In genomic region chr8:79658715-79659114, GRCm38 (mm10) we compare ENCODE assay signal across 3 mouse cellular contexts. TPM values are rescaled to one million over a fixed set of nuclear protein-coding genes. Genes with fewer than 3 reads are reported as not detected.
DNase-seq lines count a peak whose midpoint lies in the region; TF ChIP-seq lines count a peak whose summit lies in the region.
"Not testable (repeated sequence)": the region's sequence is repeated elsewhere in the genome, so short reads cannot be mapped to it uniquely, and the experiment has no call there.

No protein-coding gene starts in this region.

- not testable (repeated sequence) for H3K27me3 ChIP-seq in CH12.LX (replicated peaks); MEL (ENCODE audit: control insufficient read depth in 1 of 2, insufficient read depth in 2 of 2, low read length in 2 of 2)

- not testable (repeated sequence) for H3K4me3 ChIP-seq in CH12.LX (replicated peaks in 1 of 3; ENCODE audit: low read depth in 2 of 3, low read length in 2 of 3, poor library complexity in 1 of 3); ES-E14 (ENCODE audit: insufficient read depth in 1 of 2, low read depth in 1 of 2, low read length in 2 of 2, poor library complexity in 1 of 2, severe bottlenecking in 1 of 2); MEL (ENCODE audit: control insufficient read depth in 1 of 2, insufficient read depth in 1 of 2, low read depth in 2 of 2, low read length in 2 of 2)

- not testable (repeated sequence) for H3K9ac ChIP-seq in CH12.LX (ENCODE audit: insufficient read depth, low read depth); ES-E14 (ENCODE audit: insufficient read depth, low read depth, low read length, poor library complexity, severe bottlenecking); MEL (ENCODE audit: control insufficient read depth, low read depth, low read length, poor library complexity, severe bottlenecking)

- H3K9me3 ChIP-seq in CH12.LX (replicated peaks; ENCODE audit: low read length); ES-E14 (ENCODE audit: control insufficient read depth, insufficient read depth, low read depth, low read length); MEL (replicated peaks; ENCODE audit: insufficient read depth, low read length): not testable (repeated sequence)

- not testable (repeated sequence) for H3K4me2 ChIP-seq in CH12.LX (ENCODE audit: insufficient read depth, low read depth, poor library complexity, severe bottlenecking)

- DNase-seq in CH12.LX (ENCODE audit: extremely low read depth); ES-E14 (ENCODE audit: low read depth, low spot score); MEL (ENCODE audit: low read depth, low spot score): not testable (repeated sequence)

- H3K4me1 ChIP-seq in CH12.LX (ENCODE audit: control insufficient read depth in 1 of 2, insufficient read depth in 2 of 2); ES-E14 (ENCODE audit: control insufficient read depth in 2 of 2, insufficient read depth in 2 of 2, low read length in 2 of 2, poor library complexity in 1 of 2); MEL (ENCODE audit: control insufficient read depth in 1 of 2, insufficient read depth in 2 of 2, low read length in 2 of 2): not testable (repeated sequence)

- H3K36me3 ChIP-seq in CH12.LX (replicated peaks in 1 of 2; ENCODE audit: control insufficient read depth in 1 of 2, insufficient read depth in 1 of 2, low read length in 1 of 2) (peaks cover 46 to 90% of the 10 kb centered on the region in 2 experiments), MEL (ENCODE audit: control insufficient read depth in 1 of 2, insufficient read depth in 2 of 2, low read length in 2 of 2) (peaks cover 0 to 69% of the 10 kb centered on the region in 2 experiments; a peak in 2 of 4 replicates)
- H3K36me3 ChIP-seq in ES-E14 (ENCODE audit: control insufficient read depth, insufficient read depth, low read length, poor library complexity, severe bottlenecking), result not testable (repeated sequence)

- H3K27ac ChIP-seq in CH12.LX (ENCODE audit: insufficient read depth, low read depth); ES-E14 (ENCODE audit: insufficient read depth, low read depth, low read length, poor library complexity, severe bottlenecking); MEL (ENCODE audit: control insufficient read depth, low read depth, low read length): not testable (repeated sequence)

- in situ Hi-C loops in CH12.LX (cut with MboI; ENCODE audit: low pct_ligation_motif_present, low pct_unique_long_range_greater_than_20kb, low sequenced_read_pairs); ES-E14 (cut with MboI; ENCODE audit: low sequenced_read_pairs in 2 of 2, unreplicated experiment in 2 of 2): not testable (repeated sequence)

- peaks cover 19% of the 10 kb centered on the region for H3K79me2 ChIP-seq in CH12.LX (replicated peaks; ENCODE audit: control insufficient read depth, extremely low read depth, insufficient read depth, poor library complexity, severe bottlenecking)
- H3K79me2 ChIP-seq in MEL (ENCODE audit: control insufficient read depth, insufficient read depth, low read length, poor library complexity), result not testable (repeated sequence)

- TF ChIP-seq EP300 in CH12.LX (IDR thresholded peaks at IDR 0.05; ENCODE audit: low read length); MEL (IDR thresholded peaks at IDR 0.05; ENCODE audit: low read depth in 1 of 2, low read length in 2 of 2): not testable (repeated sequence)

- not testable (repeated sequence) for TF ChIP-seq POLR2A in CH12.LX (IDR thresholded peaks at IDR 0.05; ENCODE audit: low read depth, low read length); MEL (IDR thresholded peaks at IDR 0.05; ENCODE audit: control insufficient read depth in 1 of 2, insufficient read depth in 1 of 2, low read depth in 1 of 2, low read length in 2 of 2, poor library complexity in 1 of 2)

- dilution Hi-C loops in CH12.LX (cut with MboI; ENCODE audit: extremely low pct_ligation_motif_present, extremely low pct_unique_long_range_greater_than_20kb, low sequenced_read_pairs), result not testable (repeated sequence)

- not testable (repeated sequence) for TF ChIP-seq RAD21 in CH12.LX (IDR thresholded peaks at IDR 0.05; ENCODE audit: low read depth, low read length); MEL (IDR thresholded peaks at IDR 0.05; ENCODE audit: low read depth, low read length)

- TF ChIP-seq CTCF in CH12.LX (conservative IDR thresholded peaks at IDR 0.05 in 1 of 2, IDR thresholded peaks at IDR 0.05 in 1 of 2; ENCODE audit: low read depth in 2 of 2, low read length in 2 of 2); MEL (IDR thresholded peaks at IDR 0.05 in 2 of 3, conservative IDR thresholded peaks at IDR 0.05 in 1 of 3; ENCODE audit: control insufficient read depth in 1 of 3, insufficient read depth in 1 of 3, low read depth in 2 of 3, low read length in 3 of 3, poor library complexity in 1 of 3, severe bottlenecking in 1 of 3): not testable (repeated sequence)

TF ChIP-seq in CH12.LX, 34 proteins besides CTCF, POLR2A, EP300 and RAD21:
- peak; percentile 65 for TF ChIP-seq ZNF384 (IDR thresholded peaks at IDR 0.05; ENCODE audit: low read depth, low read length)

TF ChIP-seq in ES-E14, 5 proteins besides CTCF, POLR2A, EP300 and RAD21:
- TF ChIP-seq ZNF384 (IDR thresholded peaks at IDR 0.05; ENCODE audit: low read depth, low read length), result peak; percentile 38; the same call in 1 of the 2 replicates

TF ChIP-seq in MEL, 35 proteins besides CTCF, POLR2A, EP300 and RAD21:
- peak; percentile 57 for TF ChIP-seq ZNF384 (IDR thresholded peaks at IDR 0.05; ENCODE audit: low read depth, low read length)
TF ChIP-seq in MEL: peak in this region for 1; not testable (repeated sequence) for 34.

RNA-seq across cellular contexts. Expression of gene Otud4, which starts 19.3 kb away (rescaled TPM):
- total RNA-seq in CH12.LX (2012; rRNA removed) (22.8 and 29.0 TPM in 2 replicates), CH12.LX (2014; rRNA removed) (44.6 and 51.3 TPM in 2 replicates), ES-E14 (2012; rRNA removed) (58.9 and 74.2 TPM in 2 replicates), MEL (2012; rRNA removed) (42.8 and 45.3 TPM in 2 replicates)
- polyA plus RNA-seq in CH12.LX (2012; ENCODE audit: insufficient read length, low read depth) (42.3 and 43.9 TPM in 2 replicates), MEL (2012; ENCODE audit: insufficient read depth in 1 of 2, insufficient read length in 2 of 2, low read depth in 1 of 2, low replicate concordance in 2 of 2, missing spikeins in 1 of 2) (10 to 100 TPM; 51.7 to 53.4 TPM)

RNA-seq across cellular contexts. Expression of gene Abce1, which starts 52.8 kb away (rescaled TPM):
- total RNA-seq in CH12.LX (2012; rRNA removed) (123 and 159 TPM in 2 replicates), CH12.LX (2014; rRNA removed) (306 and 339 TPM in 2 replicates), ES-E14 (2012; rRNA removed) (98.8 and 168 TPM in 2 replicates), MEL (2012; rRNA removed) (174 and 180 TPM in 2 replicates)
- polyA plus RNA-seq in CH12.LX (2012; ENCODE audit: insufficient read length, low read depth) (198 and 202 TPM in 2 replicates), MEL (2012; ENCODE audit: insufficient read depth in 1 of 2, insufficient read length in 2 of 2, low read depth in 1 of 2, low replicate concordance in 2 of 2, missing spikeins in 1 of 2) (100 to 1,000 TPM; 141 to 293 TPM)

RNA-seq across cellular contexts. Expression of gene Anapc10, which starts 52.9 kb away (rescaled TPM):
- 9.7 and 12.6 TPM in 2 replicates for total RNA-seq in CH12.LX (2012; rRNA removed)
- total RNA-seq in CH12.LX (2014; rRNA removed), result 22.3 and 37.4 TPM in 2 replicates
- polyA plus RNA-seq in CH12.LX (2012; ENCODE audit: insufficient read length, low read depth), result 22.0 and 25.2 TPM in 2 replicates
- total RNA-seq in ES-E14 (2012; rRNA removed), result 11.0 and 16.5 TPM in 2 replicates
- 16.2 and 17.2 TPM in 2 replicates for total RNA-seq in MEL (2012; rRNA removed)
- polyA plus RNA-seq in MEL (2012; ENCODE audit: insufficient read depth in 1 of 2, insufficient read length in 2 of 2, low read depth in 1 of 2, low replicate concordance in 2 of 2, missing spikeins in 1 of 2), result 10 to 100 TPM in 1 of 2 experiments, not detected in 1; 19.1 TPM
